Mouse (Mus musculus): Measurements from ENCODE around the gene Daxx. TPM values are rescaled to one million over a fixed set of nuclear protein-coding genes. Genes with fewer than 3 reads are reported as not detected.

Gene Daxx
- polyA plus RNA-seq, 1 experiment from 2014 or later, result 64.6 TPM

GRCm38 (mm10) chr17:33928251-33928947 is 19.2 kb downstream of the Daxx start:
- 64% methylated on average over 21 of the region's 21 CpGs for WGBS
- Histone ChIP-seq H3K9me3 (no peaks in the 10 kb centered on the region), H3K27ac (replicated peaks) (no peak overlapping the region)

GRCm38 (mm10) chr17:33929371-33930279 is 20.4 kb downstream of the Daxx start, which contains the start of gene Rgl2:
Gene Rgl2 (plus strand): TSS chr17:33929543.
- H3K4me3 ChIP-seq, result peak within 1 kb of the TSS; percentile 81
- peaks cover 23% of the 10 kb centered on the region for H3K4me1 ChIP-seq
- under 1% methylated on average over 78 of the region's 80 CpGs for WGBS
- ATAC-seq (ENCODE audit: low FRiP score, low read depth), result peak; percentile 81
- H3K36me3 ChIP-seq, result peaks cover 35% of the 10 kb centered on the region
- peak within 1 kb of the TSS; percentile 88 for H3K27ac ChIP-seq (replicated peaks)
- H3K4me2 ChIP-seq (replicated peaks), result peak within 1 kb of the TSS; percentile 97
- H3K27me3 ChIP-seq, result no peaks in the 10 kb centered on the region
- peak within 1 kb of the TSS; percentile 90 for H3K9ac ChIP-seq (replicated peaks)
- no peaks in the 10 kb centered on the region for H3K9me3 ChIP-seq

More at GRCm38 (mm10) chr17:33928251-33928947, 19.2 kb downstream of the Daxx start:
- Histone ChIP-seq H3K27me3 (no peaks in the 10 kb centered on the region), H3K36me3 (peaks cover 23% of the 10 kb centered on the region), H3K9ac (replicated peaks) (peak overlapping the region; percentile 90), H3K4me3 (peak overlapping the region; percentile 81), H3K4me1 (peaks cover 23% of the 10 kb centered on the region), H3K4me2 (replicated peaks) (peak overlapping the region; percentile 97)
- no peak for ATAC-seq (ENCODE audit: low FRiP score, low read depth)

- peak overlapping the region; percentile 81 for H3K4me3 ChIP-seq
- peaks cover 23% of the 10 kb centered on the region for H3K4me1 ChIP-seq
- WGBS, result under 1% methylated on average over 45 of the region's 45 CpGs
- H3K27me3 ChIP-seq, result no peaks in the 10 kb centered on the region
- ATAC-seq (ENCODE audit: low FRiP score, low read depth), result no peak; the same call in 1 of the 2 replicates
- peak overlapping the region; percentile 88 for H3K27ac ChIP-seq (replicated peaks)
- no peaks in the 10 kb centered on the region for H3K9me3 ChIP-seq
- peak overlapping the region; percentile 90 for H3K9ac ChIP-seq (replicated peaks)
- peak overlapping the region; percentile 97 for H3K4me2 ChIP-seq (replicated peaks)
- peaks cover 40% of the 10 kb centered on the region for H3K36me3 ChIP-seq
These were observed 21.3 kb downstream of the Daxx start for GRCm38 (mm10) chr17:33930280-33931158.

- H3K9me3 ChIP-seq, result no peaks in the 10 kb centered on the region
- H3K4me2 ChIP-seq (replicated peaks), result peak overlapping the region; percentile 97
- peaks cover 47% of the 10 kb centered on the region for H3K36me3 ChIP-seq
- H3K27ac ChIP-seq (replicated peaks), result no peak overlapping the region
- WGBS, result 35% methylated on average over 18 of the region's 18 CpGs
- peak overlapping the region; percentile 90 for H3K9ac ChIP-seq (replicated peaks)
- peaks cover 23% of the 10 kb centered on the region for H3K4me1 ChIP-seq
- peak overlapping the region; percentile 81 for H3K4me3 ChIP-seq
- no peak for ATAC-seq (ENCODE audit: low FRiP score, low read depth)
- H3K27me3 ChIP-seq, result no peaks in the 10 kb centered on the region
These were observed 22.1 kb downstream of the Daxx start for GRCm38 (mm10) chr17:33931159-33931866.

GRCm38 (mm10) chr17:33931947-33932346 is 22.7 kb downstream of the Daxx start:
- ATAC-seq (ENCODE audit: low FRiP score, low read depth), result no peak
- Histone ChIP-seq H3K27ac (replicated peaks) (no peak overlapping the region), H3K4me3 (no peak overlapping the region), H3K9me3 (no peaks in the 10 kb centered on the region), H3K27me3 (no peaks in the 10 kb centered on the region), H3K4me2 (replicated peaks) (no peak overlapping the region), H3K9ac (replicated peaks) (no peak overlapping the region), H3K36me3 (peaks cover 48% of the 10 kb centered on the region), H3K4me1 (peaks cover 23% of the 10 kb centered on the region)
- 89% methylated on average over 11 of the region's 11 CpGs for WGBS

- 85% methylated on average over 14 of the region's 14 CpGs for WGBS
- ATAC-seq (ENCODE audit: low FRiP score, low read depth), result no peak
These were observed 23.2 kb downstream of the Daxx start for GRCm38 (mm10) chr17:33932448-33932847.

GRCm38 (mm10) chr17:33932970-33933369 is 23.8 kb downstream of the Daxx start:
- no peak for ATAC-seq (ENCODE audit: low FRiP score, low read depth)
- WGBS, result 91% methylated on average over 15 of the region's 15 CpGs
- Histone ChIP-seq H3K27me3 (no peaks in the 10 kb centered on the region), H3K9ac (replicated peaks) (no peak overlapping the region), H3K9me3 (no peaks in the 10 kb centered on the region), H3K27ac (replicated peaks) (no peak overlapping the region), H3K4me1 (peaks cover 20% of the 10 kb centered on the region), H3K36me3 (peaks cover 52% of the 10 kb centered on the region), H3K4me2 (replicated peaks) (no peak overlapping the region), H3K4me3 (no peak overlapping the region)

More at GRCm38 (mm10) chr17:33932448-33932847, 23.2 kb downstream of the Daxx start:
- Histone ChIP-seq H3K4me3 (no peak overlapping the region), H3K27ac (replicated peaks) (no peak overlapping the region), H3K36me3 (peaks cover 50% of the 10 kb centered on the region), H3K4me2 (replicated peaks) (no peak overlapping the region), H3K9me3 (no peaks in the 10 kb centered on the region), H3K4me1 (peaks cover 23% of the 10 kb centered on the region), H3K9ac (replicated peaks) (no peak overlapping the region), H3K27me3 (no peaks in the 10 kb centered on the region)

- no peak overlapping the region for H3K9ac ChIP-seq (replicated peaks)
- H3K27ac ChIP-seq (replicated peaks), result no peak overlapping the region
- no peaks in the 10 kb centered on the region for H3K27me3 ChIP-seq
- no peak overlapping the region for H3K4me2 ChIP-seq (replicated peaks)
- no peak for ATAC-seq (ENCODE audit: low FRiP score, low read depth)
- 88% methylated on average over 21 of the region's 21 CpGs for WGBS
- H3K9me3 ChIP-seq, result no peaks in the 10 kb centered on the region
- peaks cover 62% of the 10 kb centered on the region for H3K36me3 ChIP-seq
- H3K4me1 ChIP-seq, result peaks cover 20% of the 10 kb centered on the region
- no peak overlapping the region for H3K4me3 ChIP-seq
These were observed 26.3 kb downstream of the Daxx start for GRCm38 (mm10) chr17:33935422-33936055.

GRCm38 (mm10) chr17:33936993-33937392 is 27.8 kb downstream of the Daxx start:
- Histone ChIP-seq H3K4me3 (no peak overlapping the region), H3K9me3 (no peaks in the 10 kb centered on the region)
- no peak for ATAC-seq (ENCODE audit: low FRiP score, low read depth)

GRCm38 (mm10) chr17:33938783-33939182 is 29.6 kb downstream of the Daxx start:
- no peak for ATAC-seq (ENCODE audit: low FRiP score, low read depth)
- 82% methylated on average over 11 of the region's 11 CpGs for WGBS
- Histone ChIP-seq H3K9me3 (no peaks in the 10 kb centered on the region), H3K4me1 (peaks cover 24% of the 10 kb centered on the region), H3K36me3 (peaks cover 54% of the 10 kb centered on the region), H3K9ac (replicated peaks) (no peak overlapping the region), H3K27me3 (no peaks in the 10 kb centered on the region), H3K27ac (replicated peaks) (no peak overlapping the region), H3K4me3 (no peak overlapping the region), H3K4me2 (replicated peaks) (peak overlapping the region; percentile 99; the same call in 1 of the 2 replicates)

More at GRCm38 (mm10) chr17:33936993-33937392, 27.8 kb downstream of the Daxx start:
- Histone ChIP-seq H3K36me3 (peaks cover 60% of the 10 kb centered on the region), H3K4me2 (replicated peaks) (no peak overlapping the region), H3K27me3 (no peaks in the 10 kb centered on the region), H3K9ac (replicated peaks) (no peak overlapping the region), H3K27ac (replicated peaks) (no peak overlapping the region), H3K4me1 (peaks cover 23% of the 10 kb centered on the region)
- 91% methylated on average over 15 of the region's 15 CpGs for WGBS

Data from midbrain, embryonic 12.5 days (tissue).